Mouse (Mus musculus): ENCODE results near the gene Igfals. TPM values are rescaled to one million over a fixed set of nuclear protein-coding genes. Genes with fewer than 3 reads are reported as not detected.

Gene Igfals
- total RNA-seq, 2 experiments from 2014 or later: 8.3 to 8.4 TPM

Other genes starting within 250 kb of the Igfals start
- 10 to 100 TPM; 76.7 to 88.2 TPM for gene Tsc2, start 233.4 kb upstream of the Igfals start, total RNA-seq (2021)
- gene Nthl1, start 233.3 kb upstream of the Igfals start, total RNA-seq (2021): 1 to 10 TPM; 2.1 to 4.1 TPM
- gene Slc9a3r2, start 215.7 kb upstream of the Igfals start, total RNA-seq (2021): 100 to 1,000 TPM; 134 TPM
- not detected for gene Npw, start 207.5 kb upstream of the Igfals start, total RNA-seq (2021)
- 10 to 100 TPM; 20.2 to 21.6 TPM for gene Zfp598, start 196.3 kb upstream of the Igfals start, total RNA-seq (2021)
- under 1 TPM in 1 of 2 experiments, not detected in 1; 0.12 TPM for gene Syngr3, start 176.0 kb upstream of the Igfals start, total RNA-seq (2021)
- gene Gfer, start 169.8 kb upstream of the Igfals start, total RNA-seq (2021): 10 to 100 TPM; 15.9 to 16.2 TPM
- gene Noxo1, start 169.8 kb upstream of the Igfals start, total RNA-seq (2021): 1 to 10 TPM in 1 of 2 experiments, under 1 TPM in 1; 0.96 to 1.0 TPM
- 10 to 100 TPM; 16.8 to 19.5 TPM for gene Tbl3, start 158.3 kb upstream of the Igfals start, total RNA-seq (2021)
- not detected for gene Rnf151, start 147.9 kb upstream of the Igfals start, total RNA-seq (2021)
- gene Rps2, start 147.9 kb upstream of the Igfals start, total RNA-seq (2021): 100 to 1,000 TPM; 673 to 751 TPM
- 100 to 1,000 TPM; 939 to 954 TPM for gene Ndufb10, start 141.5 kb upstream of the Igfals start, total RNA-seq (2021)
- 100 to 1,000 TPM; 186 to 197 TPM for gene Rpl3l, start 138.2 kb upstream of the Igfals start, total RNA-seq (2021)
- 100 to 1,000 TPM; 214 TPM for gene Msrb1, start 129.4 kb upstream of the Igfals start, total RNA-seq (2021)
- under 1 TPM in 1 of 2 experiments, not detected in 1; 0.29 TPM for gene Hs3st6, start 113.0 kb upstream of the Igfals start, total RNA-seq (2021)
- gene Meiob, start 61.7 kb upstream of the Igfals start, total RNA-seq (2021): not detected
- 100 to 1,000 TPM; 109 to 122 TPM for gene Hagh, start 25.9 kb upstream of the Igfals start, total RNA-seq (2021)
- gene Fahd1, start 15.6 kb upstream of the Igfals start, total RNA-seq (2021): 10 to 100 TPM; 70.8 to 78.1 TPM
- gene Nubp2, start 20.4 kb downstream of the Igfals start, total RNA-seq (2021): 10 to 100 TPM; 19.9 to 21.8 TPM
- 10 to 100 TPM; 32.4 to 39.3 TPM for gene Spsb3, start 20.6 kb downstream of the Igfals start, total RNA-seq (2021)
- gene Eme2, start 29.1 kb downstream of the Igfals start, total RNA-seq (2021): 10 to 100 TPM; 17.5 to 17.9 TPM
- 100 to 1,000 TPM; 108 to 115 TPM for gene Mrps34, start 29.1 kb downstream of the Igfals start, total RNA-seq (2021)
- 10 to 100 TPM; 41.5 to 43.7 TPM for gene Nme3, start 30.5 kb downstream of the Igfals start, total RNA-seq (2021)
- gene Mapk8ip3, start 71.0 kb downstream of the Igfals start, total RNA-seq (2021): 10 to 100 TPM; 66.2 to 70.4 TPM
- 10 to 100 TPM in 1 of 2 experiments, 1 to 10 TPM in 1; 7.5 to 11.1 TPM for gene Jpt2, start 94.7 kb downstream of the Igfals start, total RNA-seq (2021)
- 10 to 100 TPM; 14.5 to 14.6 TPM for gene Cramp1l, start 149.8 kb downstream of the Igfals start, total RNA-seq (2021)
- gene Ift140, start 150.1 kb downstream of the Igfals start, total RNA-seq (2021): 1 to 10 TPM; 6.3 to 7.3 TPM
- 10 to 100 TPM; 35.5 to 39.1 TPM for gene Tmem204, start 217.6 kb downstream of the Igfals start, total RNA-seq (2021)
- gene Telo2, start 250.0 kb downstream of the Igfals start, total RNA-seq (2021): 10 to 100 TPM; 11.2 to 13.3 TPM